Comparison of ENCODE assay signal across 30 mouse cellular contexts in the genomic region with DNA sequence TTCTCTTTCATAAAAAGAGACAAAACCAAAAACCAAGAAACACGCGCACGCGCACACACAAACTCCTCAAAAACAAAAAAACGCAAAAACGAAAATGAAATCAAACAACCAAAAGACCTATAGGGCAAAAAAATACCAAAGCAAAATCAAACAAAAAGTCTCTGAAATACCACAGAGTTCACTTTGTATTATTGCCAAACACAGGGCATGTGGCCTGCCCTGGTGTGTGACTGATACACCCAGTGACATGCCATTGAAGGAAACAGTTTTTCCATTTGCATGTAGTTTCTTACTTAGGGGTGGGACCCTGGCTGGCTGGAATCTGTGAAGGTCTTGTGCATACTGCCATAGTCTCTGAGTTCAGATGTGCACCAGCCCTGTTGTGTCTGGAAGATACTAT.
DNase-seq lines count a peak whose midpoint lies in the region; ATAC-seq and TF ChIP-seq lines count a peak whose summit lies in the region.
"Had no signal": no experiment of that assay in that cellular context is flagged by ENCODE, and none has a peak within 500 bp of the region (broad histone marks: within the 10 kb centered on the region; RNA-seq: fewer than 3 reads in every experiment).

No protein-coding gene starts in this region.

- WGBS in forebrain, embryonic 15.5 days, result 87% methylated on average over 6 of the region's 6 CpGs
- 82% methylated on average over 6 of the region's 6 CpGs for WGBS in forebrain, postnatal 0 days
- WGBS in spleen, adult 2 months, result 64% methylated on average over 6 of the region's 6 CpGs
- 95% methylated on average over 6 of the region's 6 CpGs for WGBS in forebrain, embryonic 10.5 days

- DNase-seq in forebrain, postnatal 0 days, result no peak
- DNase-seq in spleen, adult 2 months (ENCODE audit: low read depth in 1 of 2, low spot score in 2 of 2), result no peak
- DNase-seq in spleen, postnatal 10 days (ENCODE audit: low spot score in 2 of 2), result no peak
- peak; percentile 90 for DNase-seq in induced T-regulatory cell, adult 2 months (ENCODE audit: low read depth)
- no peak for DNase-seq in left cerebral cortex, adult 8-10 months (ENCODE audit: low spot score in 2 of 2)
- DNase-seq in forebrain, embryonic 10.5 days (ENCODE audit: extremely low spot score, low spot score), result no peak
- no peak for DNase-seq in layer of hippocampus, adult 18-20 months (ENCODE audit: low spot score in 2 of 2)
- DNase-seq: adrenal gland, postnatal 10 days; cerebellum, adult 11 months; cerebellum, adult 9-10 months; cerebellum, postnatal 36 days; embryo, embryonic 11 days; gastrocnemius, postnatal 10 days; heart, postnatal 4 days; kidney, adult 11 months; kidney, postnatal 25 days; layer of hippocampus, postnatal 36 days; right cerebral cortex, adult 18-20 months; right cerebral cortex, postnatal 4 days had no signal

- TF ChIP-seq POLR2A in spleen, adult 2 months (IDR thresholded peaks at IDR 0.05; ENCODE audit: low read depth, low read length), result no peak

- H3K36me3 ChIP-seq in forebrain, embryonic 15.5 days, result no peaks in the 10 kb centered on the region
- no peaks in the 10 kb centered on the region for H3K36me3 ChIP-seq in forebrain, postnatal 0 days (ENCODE audit: insufficient read depth)
- H3K36me3 ChIP-seq in spleen, adult 2 months (ENCODE audit: control insufficient read depth, insufficient read depth, low read length), result no peaks in the 10 kb centered on the region
- H3K36me3 ChIP-seq in forebrain, embryonic 10.5 days (replicated peaks), result peaks cover 17% of the 10 kb centered on the region
- H3K36me3 ChIP-seq: limb, embryonic 15.5 days; midbrain, embryonic 15.5 days had no signal

- H3K9me3 ChIP-seq in forebrain, embryonic 15.5 days, result no peaks in the 10 kb centered on the region
- H3K9me3 ChIP-seq in forebrain, postnatal 0 days (ENCODE audit: low read length), result no peaks in the 10 kb centered on the region
- H3K9me3 ChIP-seq in forebrain, embryonic 10.5 days, result no peaks in the 10 kb centered on the region; the same call in 1 of the 2 replicates
- H3K9me3 ChIP-seq: embryonic facial prominence, embryonic 12.5 days; hindbrain, embryonic 13.5 days; limb, embryonic 10.5 days; limb, embryonic 15.5 days; midbrain, embryonic 10.5 days; midbrain, embryonic 15.5 days had no signal

- TF ChIP-seq CTCF in forebrain, postnatal 0 days (IDR thresholded peaks at IDR 0.05; ENCODE audit: low read depth), result no peak
- no peak for TF ChIP-seq CTCF in spleen, adult 2 months (IDR thresholded peaks at IDR 0.05; ENCODE audit: extremely low read depth, insufficient read depth, insufficient read length, insufficient replicate concordance)

- no peak overlapping the region for H3K4me2 ChIP-seq in forebrain, embryonic 15.5 days (replicated peaks)
- no peak overlapping the region for H3K4me2 ChIP-seq in forebrain, postnatal 0 days (ENCODE audit: low read depth)
- H3K4me2 ChIP-seq: embryonic facial prominence, embryonic 12.5 days; heart, embryonic 11.5 days; hindbrain, embryonic 13.5 days; limb, embryonic 15.5 days; midbrain, embryonic 15.5 days had no signal

- peak overlapping the region; percentile 6; the same call in 1 of the 2 replicates for H3K27ac ChIP-seq in forebrain, embryonic 15.5 days (replicated peaks)
- H3K27ac ChIP-seq in forebrain, postnatal 0 days (ENCODE audit: low read depth, low read length), result no peak overlapping the region
- H3K27ac ChIP-seq in spleen, adult 2 months (ENCODE audit: insufficient read depth, low read length), result 0 out of 2 replicates have a peak overlapping the region, but pooled peaks have one; percentile 0
- H3K27ac ChIP-seq in forebrain, embryonic 10.5 days, result no peak overlapping the region
- H3K27ac ChIP-seq: embryonic facial prominence, embryonic 12.5 days; hindbrain, embryonic 13.5 days; limb, embryonic 10.5 days; limb, embryonic 15.5 days; macrophage; midbrain, embryonic 10.5 days; midbrain, embryonic 15.5 days had no signal

- peaks cover 49% of the 10 kb centered on the region for H3K4me1 ChIP-seq in forebrain, embryonic 15.5 days
- no peaks in the 10 kb centered on the region for H3K4me1 ChIP-seq in forebrain, postnatal 0 days (ENCODE audit: insufficient read depth)
- H3K4me1 ChIP-seq in spleen, adult 2 months (ENCODE audit: control insufficient read depth, insufficient read depth, insufficient read length), result peaks cover 32% of the 10 kb centered on the region
- peaks cover 72% of the 10 kb centered on the region for H3K4me1 ChIP-seq in forebrain, embryonic 10.5 days

- no peaks in the 10 kb centered on the region for H3K27me3 ChIP-seq in forebrain, embryonic 15.5 days
- H3K27me3 ChIP-seq in forebrain, postnatal 0 days (ENCODE audit: insufficient read depth, low read length), result no peaks in the 10 kb centered on the region
- H3K27me3 ChIP-seq in spleen, adult 2 months (ENCODE audit: control insufficient read depth, insufficient read depth, low read length), result no peaks in the 10 kb centered on the region
- H3K27me3 ChIP-seq in forebrain, embryonic 10.5 days (ENCODE audit: poor library complexity, severe bottlenecking), result no peaks in the 10 kb centered on the region
- H3K27me3 ChIP-seq: embryonic facial prominence, embryonic 12.5 days; hindbrain, embryonic 13.5 days; limb, embryonic 15.5 days; midbrain, embryonic 15.5 days had no signal

- H3K4me3 ChIP-seq in forebrain, embryonic 15.5 days, result no peak overlapping the region
- H3K4me3 ChIP-seq in forebrain, postnatal 0 days (ENCODE audit: low read depth, low read length), result no peak overlapping the region
- no peak overlapping the region for H3K4me3 ChIP-seq in spleen, adult 2 months (ENCODE audit: extremely low read depth, insufficient read depth, insufficient read length)
- H3K4me3 ChIP-seq in forebrain, embryonic 10.5 days, result no peak overlapping the region
- H3K4me3 ChIP-seq: embryonic facial prominence, embryonic 12.5 days; hindbrain, embryonic 13.5 days; limb, embryonic 10.5 days; limb, embryonic 15.5 days; midbrain, embryonic 10.5 days; midbrain, embryonic 15.5 days had no signal

- no peak for ATAC-seq in forebrain, embryonic 15.5 days (replicated peaks)
- ATAC-seq in forebrain, postnatal 0 days, result no peak
- ATAC-seq: forebrain, embryonic 16.5 days; lung, postnatal 0 days; midbrain, embryonic 15.5 days had no signal

- H3K9ac ChIP-seq in forebrain, embryonic 15.5 days (replicated peaks), result no peak overlapping the region
- H3K9ac ChIP-seq in forebrain, postnatal 0 days, result no peak overlapping the region
- H3K9ac ChIP-seq: embryonic facial prominence, embryonic 12.5 days; hindbrain, embryonic 13.5 days; limb, embryonic 15.5 days; midbrain, embryonic 15.5 days had no signal

Comparison
In these comparisons a context has a peak if more than half of its experiments do, and no peak if none do; other contexts are left out.
1. H3K27ac ChIP-seq: peak in forebrain, embryonic 15.5 days (single experiment) and spleen, adult 2 months (single experiment); none in forebrain, postnatal 0 days (single experiment) and forebrain, embryonic 10.5 days (single experiment).